Mouse (Mus musculus) G1E (cell line): ENCODE measurements around the gene Ppfia3. TPM values are rescaled to one million over a fixed set of nuclear protein-coding genes. Genes with fewer than 3 reads are reported as not detected.

Experiments
- ATAC-seq: 2 replicates; pipeline ENCODE4 v1.8.0; 2016; ENCODE audit warnings: mild to moderate bottlenecking; ENCODE audit not compliant: insufficient number of reproducible peaks, poor library complexity, low FRiP score, severe bottlenecking; ENCODE audit errors: extremely low read depth
- DNase-seq: peaks from one replicate; pipeline ENCODE4 v3.0.0; 2012; ENCODE audit warnings: low spot score
- H3K27me3 ChIP-seq: 2 replicates; pipeline ENCODE4 v1.6.1; 2012; ENCODE audit warnings: mild to moderate bottlenecking, low read length, inconsistent platforms; ENCODE audit not compliant: insufficient read depth
- H3K36me3 ChIP-seq: replicated peaks from 2 replicates; pipeline ENCODE3; 2012; ENCODE audit warnings: mild to moderate bottlenecking, inconsistent platforms
- H3K4me1 ChIP-seq: 2 replicates; pipeline ENCODE4 v1.6.1; 2012; ENCODE audit warnings: low read depth, low read length, inconsistent platforms, mixed read lengths; ENCODE audit not compliant: insufficient read depth
- H3K4me3 ChIP-seq: 2 replicates; pipeline ENCODE4 v1.5.1; 2012; ENCODE audit warnings: low read depth, mild to moderate bottlenecking, inconsistent platforms, low read length, moderate library complexity, mixed read lengths
- H3K9me3 ChIP-seq: replicated peaks from 2 replicates; pipeline ENCODE4 v1.6.1; 2012; ENCODE audit warnings: inconsistent platforms
- CTCF ChIP-seq: IDR thresholded peaks from 2 replicates; pipeline ENCODE4 v1.5.1; 2012; ENCODE audit warnings: low read depth, low read length, inconsistent platforms, mixed read lengths
- GATA1 ChIP-seq: IDR thresholded peaks from 2 replicates; pipeline ENCODE4 v1.6.1; 2012; ENCODE audit warnings: borderline replicate concordance, low read length, inconsistent platforms, mixed read lengths
- GATA2 ChIP-seq: IDR thresholded peaks from 2 replicates; pipeline ENCODE4 v1.6.1; 2012; ENCODE audit warnings: low read depth, low read length, inconsistent platforms, borderline replicate concordance
- POLR2AphosphoS5 ChIP-seq: IDR thresholded peaks from 2 replicates; pipeline ENCODE4 v1.6.1; 2012; ENCODE audit warnings: low read depth, low read length, inconsistent platforms; ENCODE audit not compliant: insufficient replicate concordance
- TAL1 ChIP-seq: conservative IDR thresholded peaks from 2 replicates; pipeline ENCODE4 v1.6.1; 2012; ENCODE audit warnings: low read depth, low read length, inconsistent platforms, mixed read lengths
- polyA plus RNA-seq: library from polyadenylated mRNA; stranded (reverse); fragments of >175 nt; gene quantifications from 2 replicates; pipeline ENCODE4 v1.2.3, GENCODE M21; 2012
- total RNA-seq, 2 experiments: library from RNA; stranded (forward) in 1 of 2; stranded (reverse) in 1 of 2; fragments of 200-1000 nt in 1 of 2; fragments of >200 nt in 1 of 2; fragmentation: Nextera tagmentation in 1 of 2; gene quantifications; 2 replicates each; pipeline ENCODE4 v1.2.3; 2014 to 2017

Gene Ppfia3
- total RNA-seq (2014; fragmentation: Nextera tagmentation) (1.4 and 1.5 TPM in 2 replicates), total RNA-seq (2017) (0.41 and 0.71 TPM in 2 replicates), polyA plus RNA-seq (1.2 and 1.4 TPM in 2 replicates)

DNA sequence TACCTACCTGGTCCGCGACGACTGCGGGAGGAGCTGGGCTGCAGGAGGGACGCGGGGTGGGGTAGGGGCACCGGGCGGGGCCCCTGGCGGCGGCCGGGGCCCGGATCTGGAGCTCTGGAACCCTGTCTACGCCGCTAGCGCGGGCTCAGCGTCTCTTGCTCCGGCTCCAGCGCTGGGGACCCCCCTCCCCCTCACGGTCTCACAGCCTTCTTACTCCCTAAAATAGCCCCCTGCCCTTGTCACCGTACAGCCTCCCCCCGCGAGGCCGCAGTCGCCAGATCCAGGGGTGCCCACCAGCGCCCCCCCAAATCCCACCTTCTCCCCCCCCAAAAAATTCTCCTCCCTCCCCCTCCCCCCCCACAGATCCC lies at the start of gene Ppfia3:
Gene Ppfia3, minus strand, starts transcription at position 368 of the 368 bp plus-strand sequence.
- DNase-seq (no peak), ATAC-seq (no peak)
- Histone ChIP-seq H3K9me3 (no peaks in the 10 kb centered on the region; the same call in 1 of the 2 replicates), H3K4me1 (peaks cover 58% of the 10 kb centered on the region), H3K36me3 (peaks cover 18% of the 10 kb centered on the region), H3K27me3 (peaks cover 52% of the 10 kb centered on the region), H3K4me3 (peak within 1 kb of the TSS; percentile 73)
- TF ChIP-seq GATA1 (no peak), POLR2AphosphoS5 (no peak), CTCF (no peak), TAL1 (no peak), GATA2 (no peak)

DNA sequence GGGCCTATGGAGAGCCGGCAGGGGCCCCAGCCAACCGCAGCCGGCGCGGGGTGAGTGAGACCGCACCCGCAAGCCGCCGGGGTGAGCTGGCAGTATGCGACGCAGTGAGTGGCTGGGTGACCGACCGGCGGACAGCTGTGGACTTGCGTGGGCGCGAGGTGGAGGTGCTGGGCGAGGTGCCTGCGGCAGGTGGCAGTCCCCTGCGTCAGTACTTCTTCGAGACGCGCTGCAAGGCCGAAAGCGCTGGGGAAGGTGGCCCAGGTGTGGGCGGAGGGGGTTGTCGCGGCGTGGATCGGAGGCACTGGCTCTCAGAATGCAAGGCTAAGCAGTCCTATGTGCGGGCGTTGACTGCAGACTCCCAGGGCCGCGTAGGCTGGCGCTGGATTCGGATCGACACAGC lies 48.8 kb upstream of the Ppfia3 start:
- Histone ChIP-seq H3K36me3 (peaks cover 14% of the 10 kb centered on the region), H3K4me1 (peaks cover 43% of the 10 kb centered on the region), H3K9me3 (no peaks in the 10 kb centered on the region), H3K27me3 (peaks cover 75% of the 10 kb centered on the region), H3K4me3 (peak overlapping the region; percentile 60; the same call in 1 of the 2 replicates)
- DNase-seq (no peak), ATAC-seq (no peak)
- TF ChIP-seq TAL1: no peak
- TF ChIP-seq POLR2AphosphoS5: no peak
- TF ChIP-seq GATA1: no peak
- no peak for TF ChIP-seq GATA2
- no peak for TF ChIP-seq CTCF

GRCm38 (mm10) chr7:45414740-45415224 lies 48.0 kb upstream of the Ppfia3 start:
- H3K4me1 ChIP-seq: peaks cover 40% of the 10 kb centered on the region
- TF ChIP-seq GATA1: no peak
- no peak for TF ChIP-seq GATA2
- TF ChIP-seq POLR2AphosphoS5: no peak
- no peak for TF ChIP-seq CTCF
- TF ChIP-seq TAL1: no peak
- H3K27me3 ChIP-seq: peaks cover 83% of the 10 kb centered on the region
- no peak for DNase-seq
- ATAC-seq: no peak
- no peak overlapping the region; the same call in 1 of the 2 replicates for H3K4me3 ChIP-seq
- peaks cover 6% of the 10 kb centered on the region for H3K36me3 ChIP-seq
- H3K9me3 ChIP-seq: no peaks in the 10 kb centered on the region

- TF ChIP-seq GATA2 (no peak), TAL1 (no peak), GATA1 (no peak), CTCF (no peak), POLR2AphosphoS5 (no peak)
- Histone ChIP-seq H3K4me1 (peaks cover 36% of the 10 kb centered on the region), H3K4me3 (peak overlapping the region; percentile 70), H3K9me3 (no peaks in the 10 kb centered on the region), H3K27me3 (peaks cover 90% of the 10 kb centered on the region), H3K36me3 (peaks cover 2% of the 10 kb centered on the region)
- DNase-seq (no peak), ATAC-seq (no peak)
Measured at GRCm38 (mm10) chr7:45413864-45414739, 47.3 kb upstream of the Ppfia3 start.

- TF ChIP-seq GATA1 (no peak), POLR2AphosphoS5 (no peak), GATA2 (no peak), TAL1 (no peak)
- DNase-seq (peak; percentile 67), ATAC-seq (no peak)
- Histone ChIP-seq H3K4me1 (peaks cover 33% of the 10 kb centered on the region), H3K4me3 (peak within 1 kb of the TSS; percentile 70), H3K9me3 (no peaks in the 10 kb centered on the region), H3K27me3 (peaks cover 90% of the 10 kb centered on the region), H3K36me3 (no peaks in the 10 kb centered on the region)
Measured at GRCm38 (mm10) chr7:45413113-45413863, 46.5 kb upstream of the Ppfia3 start, which contains the start of gene Ntf5. Ntf5 (plus strand) TSS chr7:45413695.

DNA sequence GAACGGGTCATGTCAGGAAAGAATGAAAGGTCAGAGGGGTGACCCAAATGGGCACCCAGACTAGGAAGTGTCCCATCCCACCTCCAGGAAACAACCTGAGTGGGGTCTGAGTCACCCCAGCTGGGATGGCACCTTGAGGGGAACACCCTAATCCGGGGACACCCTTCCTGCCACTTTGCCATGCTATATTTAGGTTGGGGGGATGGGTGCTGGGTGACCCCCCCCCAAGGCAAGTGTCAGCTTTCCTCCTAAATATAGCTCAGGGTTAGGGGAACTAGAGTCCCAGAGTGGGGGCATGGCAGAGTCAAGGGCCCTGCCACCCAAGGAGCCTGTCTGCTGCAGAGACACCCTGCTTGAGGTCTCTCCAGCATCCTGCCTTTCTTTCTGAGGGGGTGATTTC lies 45.6 kb upstream of the Ppfia3 start:
- no peak for ATAC-seq
- H3K9me3 ChIP-seq: no peaks in the 10 kb centered on the region
- no peak for DNase-seq
- H3K4me3 ChIP-seq: no peak overlapping the region
- H3K4me1 ChIP-seq: peaks cover 30% of the 10 kb centered on the region
- peaks cover 88% of the 10 kb centered on the region for H3K27me3 ChIP-seq
- no peaks in the 10 kb centered on the region for H3K36me3 ChIP-seq
- TF ChIP-seq GATA2 (no peak), TAL1 (no peak), CTCF (no peak), GATA1 (no peak), POLR2AphosphoS5 (no peak)
